Mouse (Mus musculus) yolk sac, embryonic 10.5 days (tissue): Measurements from ENCODE around the gene Ccdc153.
A peak's percentile ranks its signal among the peaks of the same experiment; 100 is the strongest.

Experiments
- DNase-seq: peaks from one replicate; pipeline ENCODE4 v3.0.0-alpha.2; 2017; ENCODE audit warnings: low spot score

The Ccdc153 gene

DNA sequence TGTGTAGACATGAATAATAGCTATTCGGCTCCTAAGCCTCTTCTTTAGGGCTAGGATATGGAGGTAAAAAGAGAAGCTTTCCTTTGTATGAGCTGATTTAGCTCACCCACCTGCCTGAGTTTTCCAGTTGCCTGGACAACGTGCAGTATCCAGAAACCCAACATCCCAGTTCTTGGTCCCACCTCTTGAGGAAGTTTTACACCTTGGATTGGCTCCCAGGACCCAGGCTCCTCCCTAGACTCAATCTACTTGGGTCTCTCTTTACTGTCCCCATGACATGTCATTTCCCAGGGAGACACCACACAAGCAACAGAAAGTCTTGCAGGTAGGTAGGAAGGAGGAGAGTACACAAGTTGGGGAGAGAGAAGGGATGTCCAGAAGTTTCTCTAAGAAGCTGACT, at the start of gene Ccdc153:
TSS of gene Ccdc153 (plus strand) at position 278 of the 400 bp plus-strand sequence.
- no peak for DNase-seq

DNA sequence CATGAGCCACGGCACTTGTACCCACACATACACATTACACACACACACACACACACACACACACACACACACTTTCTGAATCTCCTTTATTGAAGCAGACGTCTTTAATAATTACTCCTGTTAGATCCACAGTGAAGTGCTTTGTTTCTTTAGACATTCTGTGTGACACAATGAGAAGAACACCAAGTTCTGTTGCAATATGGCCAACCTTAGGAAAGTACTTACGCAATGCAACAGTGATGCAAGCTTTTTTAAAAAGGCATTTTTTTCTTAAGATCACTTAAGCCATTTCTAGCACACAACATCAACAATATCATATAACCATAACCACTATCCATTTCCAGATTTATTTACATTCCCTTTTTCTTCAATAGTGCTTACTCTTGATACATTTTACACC, 49.3 kb upstream of the Ccdc153 start:
- DNase-seq: no peak

DNA sequence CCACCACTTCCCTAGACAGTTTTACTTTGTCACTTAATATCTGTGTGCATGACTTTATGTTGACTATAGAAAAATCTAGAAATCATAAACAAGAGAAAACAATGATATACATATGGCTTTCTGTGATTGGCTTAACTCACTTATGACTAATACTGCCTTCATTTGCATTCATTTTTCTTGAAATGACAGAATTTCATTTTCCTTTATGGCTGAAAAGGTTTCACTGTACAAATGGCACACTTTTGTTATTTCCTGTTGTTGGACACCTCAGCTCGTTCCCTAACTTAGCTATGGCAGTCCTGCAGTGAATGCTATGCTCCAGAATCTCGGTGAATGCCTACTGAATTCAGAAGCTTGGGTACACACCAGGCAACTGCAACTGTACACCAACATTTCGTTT, 48.2 kb upstream of the Ccdc153 start:
- DNase-seq: no peak

DNA sequence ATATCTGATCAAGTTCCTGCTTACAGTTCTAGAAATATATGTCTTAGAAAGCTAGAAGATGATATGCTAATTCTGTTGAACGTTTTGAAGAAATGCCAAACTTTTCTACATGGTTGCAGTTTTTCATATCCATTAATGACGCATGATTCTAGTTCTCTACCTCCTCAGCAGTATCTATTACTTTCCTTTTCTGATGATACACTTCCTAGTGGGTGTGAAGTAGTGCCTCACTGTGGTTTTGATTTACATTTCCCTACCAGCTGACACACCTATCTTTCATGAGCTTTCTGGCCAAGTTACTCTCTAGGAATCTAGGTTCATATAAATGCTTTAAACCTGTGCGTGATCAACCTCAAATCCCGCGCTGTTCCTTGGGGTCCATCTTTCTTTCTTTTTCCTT, 47.7 kb upstream of the Ccdc153 start:
- no peak for DNase-seq

DNA sequence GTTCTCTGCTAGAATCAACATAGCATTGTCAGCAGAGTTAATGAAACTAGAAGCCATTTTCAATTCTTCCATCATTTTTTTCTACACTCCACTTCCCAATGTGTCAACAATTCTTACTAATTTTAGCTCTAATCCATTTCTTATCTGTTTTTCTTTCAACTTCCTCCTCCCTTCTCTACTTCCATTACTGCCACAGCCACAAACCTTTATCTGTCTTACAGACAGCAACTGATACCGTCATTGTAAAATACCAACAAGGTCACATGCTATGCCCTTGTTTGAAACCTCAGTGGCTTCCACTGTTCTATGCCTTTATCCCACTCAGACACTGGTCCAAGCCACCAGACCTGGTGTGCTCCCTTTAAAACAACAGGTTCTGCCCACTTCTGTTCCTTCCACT, 46.5 kb upstream of the Ccdc153 start:
- DNase-seq: no peak

DNA sequence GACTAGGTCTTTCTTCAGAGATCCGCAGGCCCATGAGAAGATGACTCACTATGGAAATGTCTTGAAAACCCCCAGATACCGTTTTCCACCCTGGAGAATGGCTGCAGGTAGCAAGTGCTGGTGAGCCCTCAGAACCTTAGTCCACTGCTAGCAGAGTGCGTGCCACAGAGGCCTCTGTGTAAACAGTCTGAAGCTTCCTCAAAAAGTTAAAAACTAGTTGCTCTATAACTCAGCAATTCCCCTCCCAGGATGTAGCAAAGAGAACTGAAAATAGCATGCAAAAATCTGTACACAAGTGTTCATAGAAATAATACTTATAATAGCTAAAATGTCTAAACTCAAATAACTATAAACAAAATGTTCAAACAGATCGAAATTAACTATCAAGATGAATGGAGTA, 44.1 kb upstream of the Ccdc153 start:
- no peak for DNase-seq

DNA sequence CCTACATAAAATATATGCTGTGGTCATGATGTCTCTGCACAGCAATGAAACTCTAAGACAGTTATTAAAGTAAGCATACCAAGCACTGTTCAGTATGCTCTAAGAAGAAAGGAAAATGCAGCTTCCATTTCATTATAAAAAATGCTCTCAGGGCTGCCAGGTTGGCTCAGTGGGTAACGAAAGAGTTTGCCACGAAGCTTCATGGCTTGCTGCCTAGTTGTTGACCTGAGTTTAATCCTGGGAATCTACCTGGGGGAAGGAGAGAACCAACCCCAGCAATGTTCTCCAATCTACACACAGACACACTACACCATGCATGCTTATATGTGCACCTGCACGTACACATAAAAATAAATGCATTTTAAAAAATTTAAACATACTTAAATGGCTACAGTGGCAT, 41.3 kb upstream of the Ccdc153 start:
- no peak for DNase-seq

DNA sequence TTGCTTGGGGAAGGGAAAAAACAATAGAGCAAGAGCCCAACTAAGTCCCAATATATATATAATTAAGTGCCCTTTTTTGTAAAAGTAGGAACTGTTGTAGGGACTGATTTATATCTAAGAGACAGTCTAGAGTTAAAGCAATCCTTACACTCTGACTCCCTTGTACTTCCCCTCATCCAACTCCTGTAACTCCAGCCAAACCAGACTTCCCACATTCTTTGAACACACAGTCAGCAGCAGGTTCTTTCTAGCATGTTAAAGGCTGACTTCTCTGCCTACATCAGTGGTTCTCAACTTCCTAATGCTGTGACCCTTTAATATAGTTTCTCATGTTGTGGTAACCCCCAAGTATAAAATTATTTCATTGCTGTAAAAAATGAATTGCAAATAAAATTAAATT, 40.9 kb upstream of the Ccdc153 start:
- DNase-seq: no peak

DNA sequence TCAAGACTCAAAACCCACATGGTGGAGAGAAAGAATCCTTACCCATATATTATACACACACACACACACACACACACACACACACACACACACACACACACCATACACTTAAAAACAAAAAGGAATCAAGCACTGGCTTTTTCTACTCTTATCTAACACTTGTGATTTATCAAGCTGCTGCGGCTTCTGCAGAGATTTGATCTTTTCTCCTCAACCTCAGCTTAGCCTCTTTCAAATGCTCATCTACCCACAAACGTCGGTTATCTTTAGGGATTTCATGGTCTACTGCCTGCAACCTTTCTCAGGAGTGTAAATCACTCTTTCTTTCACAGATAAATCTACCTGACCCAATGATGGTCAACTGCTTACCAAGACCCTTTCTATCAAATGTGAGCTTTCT, 40.0 kb upstream of the Ccdc153 start:
- DNase-seq: no peak

DNA sequence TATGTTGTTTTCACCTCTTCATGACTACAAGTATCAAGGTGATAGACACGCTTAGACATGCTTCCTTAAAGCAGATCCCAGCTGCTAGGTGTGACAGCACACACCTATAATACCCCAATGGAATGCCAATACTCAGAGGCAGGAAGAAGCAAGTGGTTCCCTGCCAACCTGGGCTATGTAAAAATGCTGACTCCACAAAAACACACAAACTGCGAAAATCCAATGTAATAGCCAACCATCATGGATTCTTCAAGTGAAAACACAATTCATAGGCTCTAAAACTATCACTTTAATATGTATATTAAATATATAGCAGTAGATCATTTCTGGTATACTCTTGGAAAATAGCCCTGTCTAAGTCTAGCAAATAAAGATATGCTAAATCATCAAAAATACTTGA, 32.6 kb upstream of the Ccdc153 start:
- no peak for DNase-seq

DNA sequence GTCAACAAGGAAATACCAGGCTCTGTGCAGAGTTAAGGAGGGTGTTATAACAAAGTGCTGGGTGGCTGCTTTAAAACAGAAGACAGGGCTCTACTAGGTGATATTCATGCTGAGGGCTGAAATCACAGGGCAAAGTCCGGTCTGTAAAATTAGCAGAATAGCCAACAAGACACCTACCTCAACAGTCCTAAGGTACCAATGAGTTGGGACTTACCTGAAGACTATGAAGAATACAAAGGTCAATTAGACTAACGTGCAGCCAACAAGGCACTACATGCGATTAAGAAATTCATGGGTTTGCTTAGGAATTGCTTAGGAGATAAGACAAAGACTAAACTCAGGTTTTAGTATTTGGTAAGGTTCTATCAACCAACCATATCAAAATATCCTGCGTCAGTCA, 31.1 kb upstream of the Ccdc153 start:
- no peak for DNase-seq

DNA sequence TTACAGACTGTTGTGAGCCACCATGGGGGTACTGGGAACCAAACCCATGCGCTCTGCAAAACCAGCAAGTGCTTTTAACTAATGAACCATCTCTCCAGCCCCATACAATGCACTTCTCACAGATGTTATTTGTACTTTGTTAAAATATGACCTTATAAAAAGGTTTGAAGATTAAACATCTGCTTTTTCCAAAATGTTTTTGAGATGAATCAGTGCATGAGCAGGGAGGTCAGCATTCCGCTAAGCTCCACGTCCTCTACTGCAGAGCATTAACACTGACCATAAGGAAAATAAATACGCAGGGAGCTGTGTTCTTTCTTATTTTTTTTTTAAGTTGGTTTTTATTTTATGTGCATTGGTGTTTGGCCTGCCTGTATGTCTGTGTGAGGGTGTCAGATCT, 28.1 kb upstream of the Ccdc153 start:
- DNase-seq: no peak

DNA sequence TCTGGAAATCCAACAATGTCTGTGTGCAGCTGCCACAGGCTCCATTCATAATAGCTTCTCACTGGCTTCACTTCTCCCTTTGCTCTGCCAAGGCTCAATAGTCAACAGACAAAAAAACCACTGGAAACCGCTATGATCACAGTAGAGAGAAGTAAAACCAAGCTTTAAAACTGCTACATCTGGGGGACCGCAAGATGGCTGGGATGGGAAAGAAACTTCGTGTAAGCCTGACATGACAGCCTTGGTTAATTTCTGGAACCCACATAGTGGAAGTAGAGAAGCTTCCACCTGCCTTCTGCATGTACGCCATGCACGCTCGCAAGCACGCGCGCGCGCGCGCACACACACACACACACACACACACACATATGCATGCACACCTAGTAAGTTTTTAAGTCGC, 26.9 kb upstream of the Ccdc153 start:
- no peak for DNase-seq

DNA sequence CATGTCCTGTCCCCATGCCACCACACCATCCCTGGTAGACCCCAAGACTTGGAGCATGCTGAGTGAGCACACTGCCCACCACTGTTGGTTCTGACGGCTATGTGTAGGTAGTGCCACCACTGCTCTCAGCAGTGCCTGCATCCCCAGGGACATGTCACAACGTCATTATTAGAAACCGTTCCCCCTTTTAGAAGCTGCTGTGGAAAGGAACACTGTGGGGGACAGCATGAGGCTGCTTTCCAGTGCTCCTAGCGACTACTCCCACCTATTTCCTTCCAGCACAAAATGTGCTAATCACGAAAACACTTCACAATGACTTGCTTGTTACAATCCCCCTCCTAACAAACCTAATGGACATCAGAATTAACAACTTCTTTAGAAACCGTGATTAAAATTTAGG, 14.5 kb upstream of the Ccdc153 start:
- no peak for DNase-seq

DNA sequence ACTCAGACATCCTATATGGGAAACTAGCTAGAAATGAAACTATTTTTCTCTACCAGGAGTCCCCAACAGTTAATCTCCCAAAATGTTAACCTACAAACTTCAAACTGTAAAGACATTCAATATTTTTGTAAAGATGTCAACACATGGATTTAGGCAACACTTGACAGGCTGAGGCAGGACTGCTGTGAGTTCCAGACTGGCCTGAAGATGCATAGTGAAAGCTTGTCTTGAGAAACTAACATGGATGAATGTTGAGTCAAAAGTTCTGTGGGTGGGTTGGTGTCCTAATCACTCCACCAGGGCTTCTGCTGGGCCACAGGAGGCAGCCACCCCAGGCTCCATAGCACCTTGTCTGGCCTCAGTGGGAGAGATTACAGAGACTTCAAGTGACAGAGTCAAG, 8.9 kb upstream of the Ccdc153 start:
- no peak for DNase-seq

DNA sequence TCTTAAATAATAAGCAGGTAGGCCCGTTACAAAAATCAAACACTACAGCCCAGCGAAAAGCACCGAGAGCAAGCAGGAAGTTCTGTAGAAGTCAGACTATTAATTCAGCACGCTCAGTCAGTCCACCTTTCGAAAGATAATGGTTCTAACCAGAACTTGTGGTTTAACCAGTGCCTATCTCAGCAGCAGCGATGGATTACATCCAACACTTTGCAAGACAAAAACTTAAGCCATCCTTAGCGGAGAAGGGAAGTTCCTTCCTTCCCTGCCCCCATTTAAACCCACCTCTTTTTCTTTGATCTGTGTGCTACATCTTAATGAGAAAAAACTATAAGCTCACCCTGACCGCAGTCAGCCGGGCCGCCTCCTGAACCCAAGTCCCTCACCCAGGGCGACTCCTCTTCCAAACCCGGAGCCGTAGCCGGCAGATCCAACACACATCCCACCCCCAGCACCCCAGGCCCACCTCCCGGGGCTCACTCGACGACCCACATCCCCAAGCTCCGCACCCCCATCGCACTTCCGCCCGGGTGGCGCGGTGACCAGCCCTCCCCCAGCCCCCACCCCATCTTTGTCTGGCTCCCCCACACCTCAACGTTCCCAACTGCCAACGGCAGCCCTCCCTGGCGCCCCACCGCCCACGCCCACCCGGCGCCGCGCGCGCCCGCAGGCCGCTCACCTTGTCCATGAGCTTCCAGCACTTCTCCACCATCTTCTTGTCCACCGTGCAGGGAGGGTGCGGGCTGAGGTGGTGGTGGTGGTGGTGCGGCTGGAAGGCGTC, 7.3 kb upstream of the Ccdc153 start:
- DNase-seq: no peak

DNA sequence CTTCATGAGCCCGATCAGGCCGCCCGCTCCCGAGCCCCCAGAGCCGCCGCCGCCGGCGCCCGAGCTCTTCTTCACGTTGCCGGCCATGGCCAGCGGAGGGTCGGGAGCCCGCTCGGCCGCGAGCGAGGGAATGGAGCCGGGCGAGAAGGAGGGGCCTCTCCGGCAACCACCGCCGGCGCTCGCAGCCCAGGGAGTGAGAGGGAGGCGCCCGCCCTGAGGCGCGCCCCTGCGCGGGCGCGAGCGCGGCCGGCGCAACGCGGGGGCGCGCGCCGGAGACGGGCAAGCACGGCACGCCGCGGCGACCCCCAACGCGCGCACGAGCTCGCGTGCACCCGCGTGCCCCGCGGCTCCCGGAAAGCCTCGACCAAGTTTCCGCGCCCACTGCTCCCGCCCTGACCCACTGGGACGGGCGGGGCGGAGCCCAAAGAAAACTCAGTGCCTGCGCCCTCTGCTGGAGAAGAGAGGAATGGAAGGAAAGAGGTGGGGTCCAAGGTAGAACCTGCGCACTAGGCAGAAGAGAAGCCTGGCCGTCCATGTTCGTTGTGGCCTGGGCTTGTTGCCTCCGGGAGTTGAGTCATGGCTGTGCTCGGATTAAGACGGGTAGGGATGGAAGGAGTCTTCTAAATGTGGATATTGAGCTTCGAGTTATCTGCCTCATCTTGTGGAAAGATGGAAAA, 6.5 kb upstream of the Ccdc153 start, which contains the start of gene Cbl:
TSS of gene Cbl (minus strand) at position 248 of the 677 bp plus-strand sequence.
- peak; percentile 98 for DNase-seq

DNA sequence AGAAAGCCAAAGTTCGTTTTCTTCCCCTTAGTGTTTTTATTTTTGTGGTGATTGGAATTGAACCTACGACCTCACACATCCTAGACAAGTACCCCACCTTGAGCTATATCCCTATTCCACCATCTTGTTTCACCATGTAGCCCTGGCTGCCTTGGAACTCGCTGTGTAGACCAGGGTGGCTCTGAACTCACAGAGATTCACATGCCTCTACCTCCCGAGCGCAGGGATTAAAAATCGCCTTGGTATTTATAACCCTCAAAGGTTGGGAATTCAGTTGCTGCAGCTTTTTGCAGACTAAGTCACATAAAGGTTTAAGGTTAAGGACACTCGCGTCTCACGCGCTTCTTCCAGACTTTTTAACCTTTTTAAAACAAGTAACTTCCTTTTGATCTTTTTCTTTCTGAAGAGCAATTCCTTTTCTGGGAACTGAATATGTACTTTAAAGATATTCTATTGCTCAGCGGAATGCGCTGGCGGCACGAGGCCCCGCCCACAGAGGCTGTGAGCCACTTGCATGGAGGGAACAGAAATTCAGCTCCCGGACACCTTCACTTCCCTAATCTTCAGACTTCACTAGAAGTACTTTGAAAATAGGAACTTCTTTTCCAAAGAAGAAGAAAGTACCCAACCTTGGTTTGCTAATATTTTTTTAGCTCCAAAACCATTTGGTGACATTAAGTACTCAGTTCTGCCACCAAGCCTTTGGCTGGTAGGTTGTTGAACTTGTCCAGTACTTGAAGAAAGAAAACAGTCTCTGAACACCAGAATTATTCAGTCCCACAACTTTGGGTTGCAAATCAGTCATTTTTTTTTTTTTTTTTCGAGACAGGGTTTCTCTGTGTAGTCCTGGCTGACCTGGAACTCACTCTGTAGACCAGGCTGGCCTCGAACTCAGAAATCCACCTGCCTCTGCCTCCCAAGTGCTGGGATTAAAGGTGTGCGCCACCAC, 5.7 kb upstream of the Ccdc153 start:
- peak; percentile 60 for DNase-seq

DNA sequence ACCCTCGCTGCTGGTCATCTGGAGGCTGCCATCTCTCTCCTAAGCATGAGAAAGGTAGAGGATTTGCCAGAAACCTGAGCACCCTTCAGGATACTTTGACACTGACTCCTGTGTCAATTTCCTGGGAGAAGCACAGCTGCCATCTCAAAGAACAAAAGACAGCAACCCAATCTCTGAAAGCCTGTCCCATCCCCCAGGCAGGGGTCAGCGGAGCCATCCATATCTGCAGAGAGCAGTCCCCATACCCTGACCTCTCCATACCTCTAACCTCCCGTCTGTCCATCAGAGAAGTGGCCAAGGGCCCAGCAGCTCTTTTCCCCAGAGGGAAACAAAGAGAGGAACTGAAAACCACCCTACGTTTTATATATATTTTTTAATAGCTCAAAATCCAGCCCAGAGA, 3.9 kb upstream of the Ccdc153 start:
- no peak for DNase-seq

DNA sequence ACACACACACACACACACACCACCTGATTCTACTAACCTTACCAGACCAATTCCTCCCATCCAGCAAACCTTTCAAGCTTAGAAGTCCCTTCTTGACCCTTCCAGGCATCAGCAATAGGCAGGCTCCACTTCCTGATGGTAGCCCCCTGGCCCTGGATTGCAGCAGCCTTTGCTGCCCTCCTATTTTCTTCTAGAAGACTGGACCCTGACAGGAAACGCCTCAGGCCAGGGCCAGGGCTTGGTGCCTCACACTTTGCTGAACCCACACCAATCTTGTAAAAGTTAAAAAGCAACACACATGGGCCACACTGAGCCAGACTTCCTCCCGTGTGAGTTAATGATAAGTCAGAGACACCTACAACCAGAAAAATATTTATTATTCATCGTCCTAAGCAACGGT, 3.3 kb upstream of the Ccdc153 start:
- DNase-seq: no peak

DNA sequence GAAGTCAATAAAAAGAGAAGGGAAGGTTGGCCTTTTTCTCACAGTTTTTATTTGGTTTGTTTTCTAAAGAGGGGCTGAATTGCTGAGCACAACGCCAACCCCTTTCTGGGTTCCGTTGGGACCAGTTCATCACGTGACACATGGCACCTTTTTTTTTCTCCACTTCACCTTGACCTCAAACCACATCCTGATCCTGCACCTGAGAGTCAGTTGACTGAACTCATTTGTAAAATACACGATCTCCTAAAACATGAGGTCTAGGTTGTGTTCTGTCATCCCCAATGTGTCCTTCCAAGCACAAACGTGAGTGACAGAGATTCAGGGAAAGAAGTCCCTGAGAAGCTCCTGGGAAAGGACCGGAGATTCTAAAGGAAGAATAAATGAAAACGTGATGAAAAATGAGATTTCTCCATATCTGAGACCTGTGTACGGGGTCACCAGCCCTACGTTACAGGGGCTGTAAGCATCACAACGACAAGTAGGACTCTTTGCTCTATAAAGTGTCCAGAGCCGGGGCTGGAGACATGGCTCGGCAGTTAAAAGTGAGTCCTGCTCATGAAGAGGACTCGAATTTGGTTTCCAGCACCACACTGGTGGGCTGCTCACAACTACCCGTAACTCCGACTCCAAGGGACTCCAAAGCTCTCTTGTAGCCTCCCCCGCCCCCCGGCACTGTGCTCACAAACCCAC, 1.8 kb upstream of the Ccdc153 start:
- DNase-seq: no peak

DNA sequence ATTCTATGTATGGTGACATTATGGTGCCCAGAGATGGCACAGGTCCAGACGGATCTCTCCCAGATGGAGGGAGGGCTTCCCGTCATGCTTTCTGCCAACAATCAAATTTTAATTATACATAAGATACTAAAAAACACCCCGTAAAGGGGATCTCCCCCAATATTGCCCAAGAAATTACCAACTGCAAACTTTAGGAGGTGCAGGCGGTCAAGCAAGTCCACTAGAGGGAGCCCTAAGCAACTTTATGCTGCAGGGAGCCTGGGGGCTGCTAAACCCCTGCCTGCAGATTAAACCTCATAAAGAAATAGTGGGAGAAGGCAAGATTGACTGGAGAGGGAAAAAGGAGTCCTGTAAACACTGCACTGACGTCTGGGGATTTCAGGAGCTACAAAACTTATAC, 1.0 kb upstream of the Ccdc153 start:
- DNase-seq: peak; percentile 33
